Mouse (Mus musculus): Measurements from ENCODE around the gene Tmem45a.

- TF ChIP-seq CTCF (IDR thresholded peaks at IDR 0.05; ENCODE audit: low read depth) (no peak), EP300 (IDR thresholded peaks at IDR 0.05; ENCODE audit: low read depth) (no peak)
Measured at GRCm38 (mm10) chr16:56884811-56885210, 1.2 kb downstream of the Tmem45a start.

Data from heart, postnatal 0 days (tissue).